Mouse (Mus musculus): ENCODE results near the gene Pdxk. TPM values are rescaled to one million over a fixed set of nuclear protein-coding genes. Genes with fewer than 3 reads are reported as not detected.
"Not testable (repeated sequence)": the region's sequence is repeated elsewhere in the genome, so short reads cannot be mapped to it uniquely, and the experiment has no call there.

Gene Pdxk
- polyA plus RNA-seq (2015; fragmentation: Nextera tagmentation; extraction: Ambion mirVana), result 11.8 and 14.3 TPM in 2 replicates

- Histone ChIP-seq H3K27ac (peak within 1 kb of the TSS; percentile 44; the same call in 1 of the 2 replicates), H3K4me3 (replicated peaks) (peak within 1 kb of the TSS; percentile 74), H3K36me3 (no peaks in the 10 kb centered on the region), H3K27me3 (replicated peaks) (no peaks in the 10 kb centered on the region), H3K9ac (peak within 1 kb of the TSS; percentile 69), H3K9me3 (no peaks in the 10 kb centered on the region), H3K4me1 (peaks cover 12% of the 10 kb centered on the region; the same call in 1 of the 2 replicates), H3K4me2 (peak within 1 kb of the TSS; percentile 100)
- under 1% methylated on average over 34 of the region's 35 CpGs for WGBS
- peak; percentile 92 for ATAC-seq (ENCODE audit: insufficient read depth, low FRiP score, low read depth)
Measured at GRCm38 (mm10) chr10:78464792-78465207, at the start of gene Pdxk. Gene Pdxk, minus strand, starts transcription at chr10:78464975.

- no peaks in the 10 kb centered on the region for H3K27me3 ChIP-seq (replicated peaks)
- H3K4me1 ChIP-seq, result no peaks in the 10 kb centered on the region
- no peaks in the 10 kb centered on the region for H3K9me3 ChIP-seq
- no peak overlapping the region for H3K27ac ChIP-seq
- no peak overlapping the region for H3K4me3 ChIP-seq (replicated peaks)
- no peak overlapping the region for H3K4me2 ChIP-seq
- no peak overlapping the region for H3K9ac ChIP-seq
- no peak for ATAC-seq (ENCODE audit: insufficient read depth, low FRiP score, low read depth)
- WGBS, result 78% methylated on average over 6 of the region's 6 CpGs
- no peaks in the 10 kb centered on the region for H3K36me3 ChIP-seq
Measured at GRCm38 (mm10) chr10:78502986-78503733, 38.4 kb upstream of the Pdxk start.

- H3K9ac ChIP-seq, result no peak overlapping the region
- H3K9me3 ChIP-seq, result no peaks in the 10 kb centered on the region
- no peaks in the 10 kb centered on the region for H3K27me3 ChIP-seq (replicated peaks)
- peak; percentile 84 for ATAC-seq (ENCODE audit: insufficient read depth, low FRiP score, low read depth)
- peak overlapping the region; percentile 31 for H3K4me3 ChIP-seq (replicated peaks)
- 9% methylated on average over 26 of the region's 26 CpGs for WGBS
- peak overlapping the region; percentile 66 for H3K4me2 ChIP-seq
- no peaks in the 10 kb centered on the region for H3K36me3 ChIP-seq
- H3K27ac ChIP-seq, result no peak overlapping the region
- H3K4me1 ChIP-seq, result 0 out of 2 replicates have a peak, but pooled peaks cover 3% of the 10 kb centered on the region
Measured at GRCm38 (mm10) chr10:78487431-78488086, 22.8 kb upstream of the Pdxk start.

GRCm38 (mm10) chr10:78486871-78487270 lies 22.1 kb upstream of the Pdxk start:
- no peak overlapping the region for H3K4me3 ChIP-seq (replicated peaks)
- no peaks in the 10 kb centered on the region for H3K9me3 ChIP-seq
- H3K36me3 ChIP-seq, result no peaks in the 10 kb centered on the region
- 0 out of 2 replicates have a peak, but pooled peaks cover 3% of the 10 kb centered on the region for H3K4me1 ChIP-seq
- peak; percentile 57; the same call in 1 of the 2 replicates for ATAC-seq (ENCODE audit: insufficient read depth, low FRiP score, low read depth)
- WGBS, result 72% methylated on average over 5 of the region's 5 CpGs
- no peak overlapping the region for H3K4me2 ChIP-seq
- H3K9ac ChIP-seq, result no peak overlapping the region
- H3K27ac ChIP-seq, result no peak overlapping the region
- no peaks in the 10 kb centered on the region for H3K27me3 ChIP-seq (replicated peaks)

- H3K4me3 ChIP-seq (replicated peaks); H3K9me3 ChIP-seq; ATAC-seq (ENCODE audit: insufficient read depth, low FRiP score, low read depth); H3K9ac ChIP-seq; H3K27me3 ChIP-seq (replicated peaks); H3K4me2 ChIP-seq; H3K27ac ChIP-seq; H3K36me3 ChIP-seq; H3K4me1 ChIP-seq: not testable (repeated sequence)
- 46% methylated on average over 2 of the region's 2 CpGs for WGBS
Measured at GRCm38 (mm10) chr10:78485369-78485768, 20.6 kb upstream of the Pdxk start.

- 0 out of 2 replicates have a peak, but pooled peaks cover 5% of the 10 kb centered on the region for H3K4me1 ChIP-seq
- no peaks in the 10 kb centered on the region for H3K27me3 ChIP-seq (replicated peaks)
- peak overlapping the region; percentile 40; the same call in 1 of the 2 replicates for H3K9ac ChIP-seq
- ATAC-seq (ENCODE audit: insufficient read depth, low FRiP score, low read depth), result peak; percentile 94
- peak overlapping the region; percentile 52 for H3K4me3 ChIP-seq (replicated peaks)
- H3K9me3 ChIP-seq, result no peaks in the 10 kb centered on the region
- no peak overlapping the region for H3K27ac ChIP-seq
- WGBS, result 2% methylated on average over 35 of the region's 35 CpGs
- peak overlapping the region; percentile 92 for H3K4me2 ChIP-seq
- H3K36me3 ChIP-seq, result no peaks in the 10 kb centered on the region
Measured at GRCm38 (mm10) chr10:78481928-78482499, 17.2 kb upstream of the Pdxk start.

GRCm38 (mm10) chr10:78480954-78481927 lies 16.5 kb upstream of the Pdxk start:
- Histone ChIP-seq H3K4me3 (replicated peaks) (peak overlapping the region; percentile 52), H3K27ac (no peak overlapping the region), H3K4me2 (peak overlapping the region; percentile 92), H3K36me3 (no peaks in the 10 kb centered on the region), H3K27me3 (replicated peaks) (no peaks in the 10 kb centered on the region), H3K9me3 (no peaks in the 10 kb centered on the region), H3K9ac (no peak overlapping the region), H3K4me1 (0 out of 2 replicates have a peak, but pooled peaks cover 5% of the 10 kb centered on the region)
- ATAC-seq (ENCODE audit: insufficient read depth, low FRiP score, low read depth), result 0 out of 2 replicates have a peak, but pooled peaks have one; percentile 4
- 34% methylated on average over 21 of the region's 21 CpGs for WGBS

- H3K27ac ChIP-seq, result no peak overlapping the region
- H3K4me2 ChIP-seq, result no peak overlapping the region
- no peak overlapping the region for H3K9ac ChIP-seq
- 0 out of 2 replicates have a peak, but pooled peaks cover 5% of the 10 kb centered on the region for H3K4me1 ChIP-seq
- WGBS, result 56% methylated on average over 4 of the region's 4 CpGs
- H3K9me3 ChIP-seq, result no peaks in the 10 kb centered on the region
- ATAC-seq (ENCODE audit: insufficient read depth, low FRiP score, low read depth), result no peak
- H3K36me3 ChIP-seq, result no peaks in the 10 kb centered on the region
- H3K4me3 ChIP-seq (replicated peaks), result no peak overlapping the region
- no peaks in the 10 kb centered on the region for H3K27me3 ChIP-seq (replicated peaks)
Measured at GRCm38 (mm10) chr10:78476821-78477220, 12.0 kb upstream of the Pdxk start.

- H3K4me1 ChIP-seq, result no peaks in the 10 kb centered on the region
- 64% methylated on average over 8 of the region's 8 CpGs for WGBS
- no peak overlapping the region for H3K9ac ChIP-seq
- H3K36me3 ChIP-seq, result no peaks in the 10 kb centered on the region
- H3K27ac ChIP-seq, result no peak overlapping the region
- H3K9me3 ChIP-seq, result no peaks in the 10 kb centered on the region
- H3K27me3 ChIP-seq (replicated peaks), result no peaks in the 10 kb centered on the region
- ATAC-seq (ENCODE audit: insufficient read depth, low FRiP score, low read depth), result no peak
- H3K4me3 ChIP-seq (replicated peaks), result no peak overlapping the region
- no peak overlapping the region for H3K4me2 ChIP-seq
Measured at GRCm38 (mm10) chr10:78474759-78475158, 10.0 kb upstream of the Pdxk start.

GRCm38 (mm10) chr10:78473434-78473833 lies 8.7 kb upstream of the Pdxk start:
- Histone ChIP-seq H3K27me3 (replicated peaks) (no peaks in the 10 kb centered on the region), H3K4me1 (no peaks in the 10 kb centered on the region), H3K4me3 (replicated peaks) (no peak overlapping the region), H3K27ac (no peak overlapping the region), H3K4me2 (no peak overlapping the region), H3K9ac (no peak overlapping the region), H3K9me3 (no peaks in the 10 kb centered on the region), H3K36me3 (no peaks in the 10 kb centered on the region)
- ATAC-seq (ENCODE audit: insufficient read depth, low FRiP score, low read depth), result no peak
- 63% methylated on average over 5 of the region's 5 CpGs for WGBS

- Histone ChIP-seq H3K4me2 (no peak overlapping the region), H3K27me3 (replicated peaks) (no peaks in the 10 kb centered on the region), H3K9ac (no peak overlapping the region), H3K4me1 (no peaks in the 10 kb centered on the region), H3K36me3 (no peaks in the 10 kb centered on the region), H3K27ac (no peak overlapping the region), H3K4me3 (replicated peaks) (no peak overlapping the region), H3K9me3 (no peaks in the 10 kb centered on the region)
- WGBS, result 74% methylated on average over 3 of the region's 3 CpGs
- ATAC-seq (ENCODE audit: insufficient read depth, low FRiP score, low read depth), result no peak
Measured at GRCm38 (mm10) chr10:78472046-78472445, 7.3 kb upstream of the Pdxk start.
